Mouse (Mus musculus): ENCODE measurements around the gene Mrps18a. TPM values are rescaled to one million over a fixed set of nuclear protein-coding genes. Genes with fewer than 3 reads are reported as not detected.

Gene Mrps18a
- total and polyA plus RNA-seq, 3 experiments, result 78.1 to 127 (median 126) TPM

GRCm38 (mm10) chr17:46132862-46133261 lies 22.1 kb downstream of the Mrps18a start:
- no peaks in the 10 kb centered on the region for H3K27me3 ChIP-seq (replicated peaks)
- H3K79me2 ChIP-seq (replicated peaks; ENCODE audit: control insufficient read depth, extremely low read depth, insufficient read depth, poor library complexity, severe bottlenecking), result no peaks in the 10 kb centered on the region
- no peak for DNase-seq (ENCODE audit: extremely low read depth)
- no peaks in the 10 kb centered on the region for H3K4me1 ChIP-seq (ENCODE audit: control insufficient read depth in 1 of 2, insufficient read depth in 2 of 2)
- no peak for TF ChIP-seq BHLHE40 (IDR thresholded peaks at IDR 0.05; ENCODE audit: low read depth, low read length)
- TF ChIP-seq E2F4 (IDR thresholded peaks at IDR 0.05; ENCODE audit: insufficient replicate concordance, low read depth, low read length), result no peak
- TF ChIP-seq UBTF (IDR thresholded peaks at IDR 0.05; ENCODE audit: low read depth, low read length), result no peak
- no peak for TF ChIP-seq MAFK (IDR thresholded peaks at IDR 0.05; ENCODE audit: insufficient replicate concordance, low read length)
- TF ChIP-seq MAZ (IDR thresholded peaks at IDR 0.05; ENCODE audit: low read depth, low read length), result no peak
- TF ChIP-seq NELFE (IDR thresholded peaks at IDR 0.05; ENCODE audit: low read depth, low read length), result no peak
- dilution Hi-C loops (cut with MboI; ENCODE audit: extremely low pct_ligation_motif_present, extremely low pct_unique_long_range_greater_than_20kb, low sequenced_read_pairs), result no loop called here
- no peak overlapping the region for H3K27ac ChIP-seq (ENCODE audit: insufficient read depth, low read depth)
- H3K4me3 ChIP-seq (replicated peaks in 1 of 3; ENCODE audit: low read depth in 2 of 3, low read length in 2 of 3, poor library complexity in 1 of 3), result no peak overlapping the region
- H3K9me3 ChIP-seq (replicated peaks; ENCODE audit: low read length), result peaks cover 2% of the 10 kb centered on the region
- H3K4me2 ChIP-seq (ENCODE audit: insufficient read depth, low read depth, poor library complexity, severe bottlenecking), result no peak overlapping the region
- H3K9ac ChIP-seq (ENCODE audit: insufficient read depth, low read depth), result no peak overlapping the region
- H3K36me3 ChIP-seq (replicated peaks in 1 of 2; ENCODE audit: control insufficient read depth in 1 of 2, insufficient read depth in 1 of 2, low read length in 1 of 2), result peaks cover 18 to 30% of the 10 kb centered on the region in 2 experiments
- in situ Hi-C loops (cut with MboI; ENCODE audit: low pct_ligation_motif_present, low pct_unique_long_range_greater_than_20kb, low sequenced_read_pairs), result loop anchor here (10.0 kb wide), 1 partner anchor 98 kb away; the partner anchor contains the start of gene Vegfa

GRCm38 (mm10) chr17:46138563-46139236 lies 27.9 kb downstream of the Mrps18a start:
- H3K4me1 ChIP-seq (ENCODE audit: control insufficient read depth in 1 of 2, insufficient read depth in 2 of 2), result no peaks in the 10 kb centered on the region
- no peak overlapping the region for H3K9ac ChIP-seq (ENCODE audit: insufficient read depth, low read depth)
- DNase-seq (ENCODE audit: extremely low read depth), result no peak
- no peaks in the 10 kb centered on the region for H3K27me3 ChIP-seq (replicated peaks)
- TF ChIP-seq RAD21 (IDR thresholded peaks at IDR 0.05; ENCODE audit: low read depth, low read length) (no peak), EP300 (IDR thresholded peaks at IDR 0.05; ENCODE audit: low read length) (no peak), CHD2 (IDR thresholded peaks at IDR 0.05; ENCODE audit: low read length) (no peak), CTCF (conservative IDR thresholded peaks at IDR 0.05 in 1 of 2, IDR thresholded peaks at IDR 0.05 in 1 of 2; ENCODE audit: low read depth in 2 of 2, low read length in 2 of 2) (no peak), TBP (conservative IDR thresholded peaks at IDR 0.05; ENCODE audit: low read depth, low read length) (no peak), PAX5 (IDR thresholded peaks at IDR 0.05; ENCODE audit: low read length) (no peak), MEF2A (IDR thresholded peaks at IDR 0.05; ENCODE audit: borderline replicate concordance, low read depth, low read length) (no peak), NELFE (IDR thresholded peaks at IDR 0.05; ENCODE audit: low read depth, low read length) (no peak), USF2 (conservative IDR thresholded peaks at IDR 0.05; ENCODE audit: low read depth, low read length) (no peak), E2F4 (IDR thresholded peaks at IDR 0.05; ENCODE audit: insufficient replicate concordance, low read depth, low read length) (no peak), ZMIZ1 (IDR thresholded peaks at IDR 0.05; ENCODE audit: low read depth, low read length) (no peak), NRF1 (IDR thresholded peaks at IDR 0.05; ENCODE audit: low read depth, low read length) (no peak), MAZ (IDR thresholded peaks at IDR 0.05; ENCODE audit: low read depth, low read length) (no peak), JUN (IDR thresholded peaks at IDR 0.05; ENCODE audit: insufficient read depth, low read depth, low read length) (no peak), MAFK (IDR thresholded peaks at IDR 0.05; ENCODE audit: insufficient replicate concordance, low read length) (no peak), POLR2A (IDR thresholded peaks at IDR 0.05; ENCODE audit: low read depth, low read length) (no peak), ETS1 (conservative IDR thresholded peaks at IDR 0.05; ENCODE audit: low read depth, low read length) (no peak)
- no peak overlapping the region for H3K4me2 ChIP-seq (ENCODE audit: insufficient read depth, low read depth, poor library complexity, severe bottlenecking)
- H3K9me3 ChIP-seq (replicated peaks; ENCODE audit: low read length), result peaks cover 2% of the 10 kb centered on the region
- H3K79me2 ChIP-seq (replicated peaks; ENCODE audit: control insufficient read depth, extremely low read depth, insufficient read depth, poor library complexity, severe bottlenecking), result no peaks in the 10 kb centered on the region
- no peak overlapping the region for H3K27ac ChIP-seq (ENCODE audit: insufficient read depth, low read depth)
- peaks cover 0 to 1% of the 10 kb centered on the region in 2 experiments for H3K36me3 ChIP-seq (replicated peaks in 1 of 2; ENCODE audit: control insufficient read depth in 1 of 2, insufficient read depth in 1 of 2, low read length in 1 of 2)
- in situ Hi-C loops (cut with MboI; ENCODE audit: low pct_ligation_motif_present, low pct_unique_long_range_greater_than_20kb, low sequenced_read_pairs) (loop anchor here (10.0 kb wide), 1 partner anchor 104 kb away; the partner anchor contains the start of gene Vegfa), dilution Hi-C loops (cut with MboI; ENCODE audit: extremely low pct_ligation_motif_present, extremely low pct_unique_long_range_greater_than_20kb, low sequenced_read_pairs) (no loop called here)
- no peak overlapping the region for H3K4me3 ChIP-seq (replicated peaks in 1 of 3; ENCODE audit: low read depth in 2 of 3, low read length in 2 of 3, poor library complexity in 1 of 3)

Measured in CH12.LX (cell line).